Mouse (Mus musculus) forebrain, embryonic 11.5 days (tissue): ENCODE results near the gene Ctso. TPM values are rescaled to one million over a fixed set of nuclear protein-coding genes. Genes with fewer than 3 reads are reported as not detected.
A peak's percentile ranks its signal among the peaks of the same experiment; 100 is the strongest.

Experiments
- ATAC-seq: fragments of 200-750 bp; cut with Nextera tagmentation; replicated peaks from 2 replicates; pipeline ENCODE4 v1.8.0; 2017; ENCODE audit warnings: moderate TSS enrichment; ENCODE audit not compliant: low FRiP score
- DNase-seq: peaks from one replicate; pipeline ENCODE4 v3.0.0-alpha.2; 2017; ENCODE audit warnings: low spot score
- H3K27ac ChIP-seq: fragments of 300-500 bp; sonication (generic); 2 replicates; pipeline ENCODE4 v1.5.1; 2014; ENCODE audit warnings: low read depth, low read length
- H3K27me3 ChIP-seq: fragments of 300-500 bp; sonication (generic); 2 replicates; pipeline ENCODE4 v1.6.1; 2014; ENCODE audit warnings: mild to moderate bottlenecking, low read length, mixed read lengths; ENCODE audit not compliant: control insufficient read depth, insufficient read depth
- H3K36me3 ChIP-seq: fragments of 300-500 bp; sonication (generic); 2 replicates; pipeline ENCODE4 v1.6.1; 2014; ENCODE audit warnings: mild to moderate bottlenecking, low read length, moderate library complexity, mixed read lengths; ENCODE audit not compliant: control insufficient read depth, insufficient read depth
- H3K4me1 ChIP-seq: fragments of 300-500 bp; sonication (generic); replicated peaks from 2 replicates; pipeline ENCODE4 v1.6.1; 2014; ENCODE audit warnings: low read length, mixed read lengths; ENCODE audit not compliant: control insufficient read depth, insufficient read depth
- H3K4me2 ChIP-seq: fragments of 300-500 bp; sonication (generic); 2 replicates; pipeline ENCODE4 v1.6.1; 2014; ENCODE audit warnings: low read depth, mild to moderate bottlenecking, low read length, moderate library complexity, mixed read lengths; ENCODE audit not compliant: severe bottlenecking
- H3K4me3 ChIP-seq: fragments of 300-500 bp; sonication (generic); 2 replicates; pipeline ENCODE4 v1.5.1; 2014; ENCODE audit warnings: low read depth, low read length
- H3K9ac ChIP-seq: fragments of 300-500 bp; sonication (generic); 2 replicates; pipeline ENCODE4 v1.6.1; 2014; ENCODE audit warnings: low read length
- H3K9me3 ChIP-seq: fragments of 300-500 bp; sonication (generic); 2 replicates; pipeline ENCODE4 v1.6.1; 2016; ENCODE audit warnings: low read length, mixed read lengths; ENCODE audit not compliant: control insufficient read depth
- WGBS: fragments of 180-500 bp; shearing (Covaris S2); extraction: QIAGEN DNeasy Blood & Tissue Kit; methylation state at CpG from one replicate; pipeline ENCODE4 v1.1.7; 2014; 5-methylcytosine and 5-hydroxymethylcytosine counted together
- polyA plus RNA-seq: library from polyadenylated mRNA; unstranded; fragments of >200 nt; fragmentation: Nextera tagmentation; extraction: Ambion mirVana; gene quantifications from 2 replicates; pipeline ENCODE4 v1.2.1, GENCODE M21; 2014

Ctso gene
- polyA plus RNA-seq, 1 experiment from 2014 or later, result 5.8 TPM

GRCm38 (mm10) chr3:81919681-81920080, 12.7 kb upstream of the Ctso start:
- H3K4me1 ChIP-seq, result no peaks in the 10 kb centered on the region
- H3K4me2 ChIP-seq, result no peak overlapping the region
- H3K36me3 ChIP-seq, result no peaks in the 10 kb centered on the region
- DNase-seq, result no peak
- H3K27ac ChIP-seq, result no peak overlapping the region
- 29% methylated on average over 3 of the region's 3 CpGs for WGBS
- H3K4me3 ChIP-seq, result no peak overlapping the region
- no peaks in the 10 kb centered on the region for H3K9me3 ChIP-seq
- no peak overlapping the region for H3K9ac ChIP-seq
- ATAC-seq, result no peak
- no peaks in the 10 kb centered on the region for H3K27me3 ChIP-seq

GRCm38 (mm10) chr3:81922910-81923309, 9.5 kb upstream of the Ctso start:
- no peaks in the 10 kb centered on the region for H3K9me3 ChIP-seq
- WGBS, result 72% methylated on average over 4 of the region's 4 CpGs
- no peak for ATAC-seq
- H3K27me3 ChIP-seq, result no peaks in the 10 kb centered on the region
- H3K4me3 ChIP-seq, result no peak overlapping the region
- H3K4me2 ChIP-seq, result no peak overlapping the region
- no peaks in the 10 kb centered on the region for H3K4me1 ChIP-seq
- H3K36me3 ChIP-seq, result no peaks in the 10 kb centered on the region
- H3K27ac ChIP-seq, result no peak overlapping the region
- no peak for DNase-seq
- no peak overlapping the region for H3K9ac ChIP-seq

- 6% methylated on average over 1 of the region's 1 CpGs for WGBS
These were observed 7.5 kb upstream of the Ctso start for GRCm38 (mm10) chr3:81924931-81925330.

GRCm38 (mm10) chr3:81925856-81926255, 6.5 kb upstream of the Ctso start:
- Histone ChIP-seq H3K4me3 (no peak overlapping the region), H3K27me3 (no peaks in the 10 kb centered on the region), H3K4me2 (no peak overlapping the region), H3K4me1 (no peaks in the 10 kb centered on the region), H3K9me3 (no peaks in the 10 kb centered on the region), H3K36me3 (no peaks in the 10 kb centered on the region), H3K27ac (no peak overlapping the region), H3K9ac (no peak overlapping the region)
- 77% methylated on average over 5 of the region's 5 CpGs for WGBS
- DNase-seq (no peak), ATAC-seq (no peak)

More at GRCm38 (mm10) chr3:81924931-81925330, 7.5 kb upstream of the Ctso start:
- no peaks in the 10 kb centered on the region for H3K9me3 ChIP-seq
- no peaks in the 10 kb centered on the region for H3K27me3 ChIP-seq
- DNase-seq, result no peak
- H3K27ac ChIP-seq, result no peak overlapping the region
- H3K9ac ChIP-seq, result no peak overlapping the region
- no peak overlapping the region for H3K4me3 ChIP-seq
- H3K4me1 ChIP-seq, result no peaks in the 10 kb centered on the region
- ATAC-seq, result peak; percentile 52
- no peak overlapping the region for H3K4me2 ChIP-seq
- H3K36me3 ChIP-seq, result no peaks in the 10 kb centered on the region

GRCm38 (mm10) chr3:81926764-81927325, 5.6 kb upstream of the Ctso start:
- Histone ChIP-seq H3K9ac (no peak overlapping the region), H3K4me3 (no peak overlapping the region), H3K9me3 (no peaks in the 10 kb centered on the region), H3K4me2 (no peak overlapping the region), H3K27me3 (no peaks in the 10 kb centered on the region), H3K27ac (no peak overlapping the region), H3K36me3 (no peaks in the 10 kb centered on the region), H3K4me1 (no peaks in the 10 kb centered on the region)
- ATAC-seq (no peak), DNase-seq (no peak)
- WGBS, result 58% methylated on average over 9 of the region's 9 CpGs

- no peak overlapping the region for H3K9ac ChIP-seq
- H3K36me3 ChIP-seq, result no peaks in the 10 kb centered on the region
- no peaks in the 10 kb centered on the region for H3K9me3 ChIP-seq
- H3K4me2 ChIP-seq, result no peak overlapping the region
- no peak overlapping the region for H3K27ac ChIP-seq
- no peaks in the 10 kb centered on the region for H3K4me1 ChIP-seq
- 91% methylated on average over 1 of the region's 1 CpGs for WGBS
- H3K4me3 ChIP-seq, result no peak overlapping the region
- no peaks in the 10 kb centered on the region for H3K27me3 ChIP-seq
- DNase-seq (no peak), ATAC-seq (no peak)
These were observed 3.3 kb upstream of the Ctso start for GRCm38 (mm10) chr3:81929073-81929472.

- H3K27ac ChIP-seq, result no peak overlapping the region
- H3K4me1 ChIP-seq, result no peaks in the 10 kb centered on the region
- no peaks in the 10 kb centered on the region for H3K36me3 ChIP-seq
- H3K9me3 ChIP-seq, result no peaks in the 10 kb centered on the region
- no peak overlapping the region for H3K9ac ChIP-seq
- no peak overlapping the region for H3K4me3 ChIP-seq
- DNase-seq (no peak), ATAC-seq (no peak)
- no peak overlapping the region for H3K4me2 ChIP-seq
- H3K27me3 ChIP-seq, result no peaks in the 10 kb centered on the region
- WGBS, result 81% methylated on average over 3 of the region's 3 CpGs
These were observed 706 bp upstream of the Ctso start for GRCm38 (mm10) chr3:81931695-81932094.

- ATAC-seq, result no peak
These were observed 947 bp downstream of the Ctso start for GRCm38 (mm10) chr3:81933348-81933747.

GRCm38 (mm10) chr3:81938924-81939323, 6.5 kb downstream of the Ctso start:
- WGBS, result 91% methylated on average over 3 of the region's 3 CpGs
- H3K4me3 ChIP-seq, result no peak overlapping the region

More at GRCm38 (mm10) chr3:81933348-81933747, 947 bp downstream of the Ctso start:
- WGBS, result 87% methylated on average over 4 of the region's 4 CpGs
- no peaks in the 10 kb centered on the region for H3K9me3 ChIP-seq
- H3K36me3 ChIP-seq, result no peaks in the 10 kb centered on the region
- H3K27me3 ChIP-seq, result no peaks in the 10 kb centered on the region
- no peak for DNase-seq
- H3K27ac ChIP-seq, result no peak overlapping the region
- no peak overlapping the region for H3K4me2 ChIP-seq
- no peak overlapping the region for H3K9ac ChIP-seq
- no peak overlapping the region for H3K4me3 ChIP-seq
- no peaks in the 10 kb centered on the region for H3K4me1 ChIP-seq

More at GRCm38 (mm10) chr3:81938924-81939323, 6.5 kb downstream of the Ctso start:
- Histone ChIP-seq H3K36me3 (no peaks in the 10 kb centered on the region), H3K9me3 (no peaks in the 10 kb centered on the region), H3K27ac (no peak overlapping the region), H3K9ac (no peak overlapping the region), H3K27me3 (no peaks in the 10 kb centered on the region), H3K4me1 (no peaks in the 10 kb centered on the region), H3K4me2 (no peak overlapping the region)
- ATAC-seq (no peak), DNase-seq (no peak)
